Mouse (Mus musculus) MEL (cell line): Measurements from ENCODE around the gene Prr22.

ENCODE experiments used
- CTCF ChIP-seq, 3 experiments: IDR thresholded peaks in 2 of 3; conservative IDR thresholded peaks in 1 of 3; 2 replicates each; pipeline ENCODE4 v1.5.1; 2011 to 2012; ENCODE audit warnings: low read length in 3 of 3, low read depth in 2 of 3, mild to moderate bottlenecking in 2 of 3, improper control_type of control experiment in 1 of 3, inconsistent platforms in 1 of 3, mixed read lengths in 1 of 3, moderate library complexity in 1 of 3; ENCODE audit not compliant: control insufficient read depth in 1 of 3, insufficient read depth in 1 of 3, poor library complexity in 1 of 3, severe bottlenecking in 1 of 3
- ETS1 ChIP-seq: IDR thresholded peaks from 2 replicates; pipeline ENCODE4 v1.6.1; 2012; ENCODE audit warnings: low read depth, mild to moderate bottlenecking, inconsistent platforms, low read length, improper control_type of control experiment, moderate library complexity
- MAFK ChIP-seq: IDR thresholded peaks from 2 replicates; pipeline ENCODE4 v1.6.1; 2011; ENCODE audit warnings: low read depth, mild to moderate bottlenecking, low read length, improper control_type of control experiment, borderline replicate concordance
- MYB ChIP-seq: IDR thresholded peaks from 2 replicates; pipeline ENCODE4 v1.6.1; 2011; ENCODE audit warnings: mild to moderate bottlenecking, low read depth, low read length, improper control_type of control experiment
- NELFE ChIP-seq: IDR thresholded peaks from 2 replicates; pipeline ENCODE4 v1.6.1; 2011; ENCODE audit warnings: low read depth, low read length, improper control_type of control experiment
- POLR2A ChIP-seq, 2 experiments: IDR thresholded peaks; 2 replicates each; pipeline ENCODE4 v1.6.1; 2011 to 2012; ENCODE audit warnings: low read length in 2 of 2, mild to moderate bottlenecking in 2 of 2, control low read depth in 1 of 2, improper control_type of control experiment in 1 of 2, low read depth in 1 of 2, moderate library complexity in 1 of 2; ENCODE audit not compliant: control insufficient read depth in 1 of 2, insufficient read depth in 1 of 2, poor library complexity in 1 of 2
- TBP ChIP-seq: IDR thresholded peaks from 2 replicates; pipeline ENCODE4 v1.8.0; 2011; ENCODE audit warnings: low read depth, low read length, improper control_type of control experiment

GRCm38 (mm10) chr17:56810245-56810644 lies 40.2 kb downstream of the Prr22 start:
- TF ChIP-seq CTCF (IDR thresholded peaks at IDR 0.05 in 2 of 3, conservative IDR thresholded peaks at IDR 0.05 in 1 of 3; ENCODE audit: control insufficient read depth in 1 of 3, insufficient read depth in 1 of 3, low read depth in 2 of 3, low read length in 3 of 3, poor library complexity in 1 of 3, severe bottlenecking in 1 of 3) (no peak), POLR2A (IDR thresholded peaks at IDR 0.05; ENCODE audit: control insufficient read depth in 1 of 2, insufficient read depth in 1 of 2, low read depth in 1 of 2, low read length in 2 of 2, poor library complexity in 1 of 2) (no peak), TBP (no peak), NELFE (no peak), ETS1 (no peak), MAFK (no peak), MYB (no peak)
